ENCODE assay signal across 14 mouse cellular contexts in the genomic region with DNA sequence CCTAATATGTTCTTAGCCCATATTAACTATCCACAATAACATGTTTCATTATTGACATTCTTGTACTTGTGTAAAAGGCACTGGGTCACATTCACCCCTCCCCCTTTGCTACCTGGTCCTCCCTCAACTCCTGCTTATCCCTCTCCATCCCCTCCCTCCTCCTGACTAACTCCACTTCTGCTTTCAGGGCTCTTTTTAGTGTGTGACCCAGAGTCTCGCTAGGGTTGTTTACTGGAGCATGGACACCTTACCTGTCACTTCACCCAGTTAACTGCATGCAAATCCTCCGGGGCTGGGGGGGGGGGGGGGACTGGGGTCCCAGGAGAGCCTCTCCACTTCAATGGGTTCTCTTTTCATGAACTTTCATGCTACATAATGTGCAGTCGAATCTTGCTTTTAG.
"Had no signal": no experiment of that assay in that cellular context is flagged by ENCODE, and none has a peak within 500 bp of the region (broad histone marks: within the 10 kb centered on the region; RNA-seq: fewer than 3 reads in every experiment).

No protein-coding gene starts in this region.

- ATAC-seq: hindbrain, postnatal 0 days; intestine, embryonic 16.5 days had no signal

- DNase-seq: gastrocnemius, postnatal 14 days; gastrocnemius, postnatal 36 days; heart, adult 11 months; heart, adult 2 months; heart, postnatal 10 days; heart, postnatal 4 days; kidney, adult 11 months; kidney, adult 2 months; kidney, adult 9 months; kidney, postnatal 14 days; kidney, postnatal 36 days; liver had no signal
